Mouse (Mus musculus): Measurements from ENCODE around the gene Tmc2. TPM values are rescaled to one million over a fixed set of nuclear protein-coding genes. Genes with fewer than 3 reads are reported as not detected.

Tmc2 gene
- total and polyA plus RNA-seq, 2 experiments from 2014 or later, result not detected

DNA sequence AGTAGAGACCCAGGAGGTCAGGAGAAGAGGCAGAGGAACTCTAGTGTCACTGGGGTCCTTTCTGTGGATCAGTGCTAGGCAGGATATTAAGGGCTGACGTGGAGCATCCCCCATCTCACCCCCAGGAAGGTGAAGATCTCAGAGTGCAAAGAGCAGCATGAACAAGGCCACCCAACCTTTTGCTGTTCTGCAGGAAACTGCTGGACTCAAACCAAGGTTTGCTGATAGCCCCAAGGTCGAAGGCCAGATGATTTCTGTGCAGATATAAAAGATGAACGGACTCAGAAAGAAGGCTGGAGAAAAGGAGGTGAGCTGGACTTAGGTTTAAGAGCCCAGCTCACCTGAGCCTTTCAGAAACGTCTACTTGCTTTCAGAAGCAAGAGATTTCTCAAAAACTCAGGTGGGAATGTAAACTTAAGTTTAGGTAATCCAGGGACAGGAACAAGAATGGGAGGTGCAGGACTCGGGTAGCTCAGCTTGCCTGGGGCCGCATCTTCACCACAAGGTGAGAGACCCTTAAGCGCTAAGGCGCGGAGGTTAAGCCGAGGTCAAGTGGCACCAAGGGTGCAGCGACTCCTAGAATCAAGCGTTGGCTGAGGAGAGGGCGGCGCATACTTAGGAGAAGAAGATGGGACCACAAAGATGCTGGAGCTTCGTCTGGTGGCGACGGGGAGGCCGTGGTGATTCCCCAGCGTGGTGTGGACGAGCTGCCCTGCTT, 99.4 kb downstream of the Tmc2 start:
- no peak for TF ChIP-seq CTCF (IDR thresholded peaks at IDR 0.05; ENCODE audit: low read depth)
- no peak for ATAC-seq
- peak overlapping the region; percentile 70 for H3K4me2 ChIP-seq (ENCODE audit: low read depth, low read length)
- no peaks in the 10 kb centered on the region for H3K9me3 ChIP-seq (ENCODE audit: low read length)
- WGBS, result 10% methylated on average over 20 of the region's 20 CpGs
- H3K36me3 ChIP-seq (ENCODE audit: insufficient read depth, low read length), result no peaks in the 10 kb centered on the region
- peak overlapping the region; percentile 62 for H3K4me3 ChIP-seq (ENCODE audit: low read length)
- no peak for DNase-seq (ENCODE audit: low spot score)
- H3K9ac ChIP-seq (replicated peaks; ENCODE audit: low read length), result peak overlapping the region; percentile 71
- H3K4me1 ChIP-seq (ENCODE audit: insufficient read depth, low read length), result peaks cover 3% of the 10 kb centered on the region; the same call in 1 of the 2 replicates
- no peaks in the 10 kb centered on the region for H3K27me3 ChIP-seq (ENCODE audit: insufficient read depth, low read length)
- peak overlapping the region; percentile 41 for H3K27ac ChIP-seq

DNA sequence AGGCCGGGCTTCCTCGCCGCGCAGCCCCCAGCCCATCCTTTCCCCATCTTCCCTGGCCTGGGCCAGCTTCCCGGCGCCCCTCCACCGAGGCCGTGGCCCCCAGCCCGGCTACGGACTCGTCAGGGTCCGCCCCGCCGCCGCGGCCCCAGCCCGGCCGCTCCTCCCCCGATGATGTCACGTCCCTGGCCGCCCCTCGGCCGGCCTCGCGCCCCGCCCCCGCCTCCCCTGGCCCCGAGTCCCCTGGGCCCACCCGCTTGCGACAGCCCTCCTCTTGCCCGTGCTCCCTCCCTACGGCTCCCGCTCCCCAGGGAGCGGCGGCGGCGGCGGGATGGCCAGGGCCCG, 99.9 kb downstream of the Tmc2 start, which contains the start of gene Ebf4:
Ebf4 (plus strand) TSS at position 234 of the 342 bp plus-strand sequence.
- Histone ChIP-seq H3K4me2 (ENCODE audit: low read depth, low read length) (peak within 1 kb of the TSS; percentile 70), H3K9ac (replicated peaks; ENCODE audit: low read length) (peak within 1 kb of the TSS; percentile 71), H3K9me3 (ENCODE audit: low read length) (no peaks in the 10 kb centered on the region), H3K27me3 (ENCODE audit: insufficient read depth, low read length) (no peaks in the 10 kb centered on the region), H3K4me3 (ENCODE audit: low read length) (peak within 1 kb of the TSS; percentile 62), H3K4me1 (ENCODE audit: insufficient read depth, low read length) (peaks cover 3% of the 10 kb centered on the region; the same call in 1 of the 2 replicates), H3K36me3 (ENCODE audit: insufficient read depth, low read length) (no peaks in the 10 kb centered on the region), H3K27ac (peak within 1 kb of the TSS; percentile 41)
- TF ChIP-seq CTCF (IDR thresholded peaks at IDR 0.05; ENCODE audit: low read depth), result no peak
- 2% methylated on average over 13 of the region's 39 CpGs for WGBS
- peak; percentile 81 for DNase-seq (ENCODE audit: low spot score)
- ATAC-seq, result peak; percentile 70

DNA sequence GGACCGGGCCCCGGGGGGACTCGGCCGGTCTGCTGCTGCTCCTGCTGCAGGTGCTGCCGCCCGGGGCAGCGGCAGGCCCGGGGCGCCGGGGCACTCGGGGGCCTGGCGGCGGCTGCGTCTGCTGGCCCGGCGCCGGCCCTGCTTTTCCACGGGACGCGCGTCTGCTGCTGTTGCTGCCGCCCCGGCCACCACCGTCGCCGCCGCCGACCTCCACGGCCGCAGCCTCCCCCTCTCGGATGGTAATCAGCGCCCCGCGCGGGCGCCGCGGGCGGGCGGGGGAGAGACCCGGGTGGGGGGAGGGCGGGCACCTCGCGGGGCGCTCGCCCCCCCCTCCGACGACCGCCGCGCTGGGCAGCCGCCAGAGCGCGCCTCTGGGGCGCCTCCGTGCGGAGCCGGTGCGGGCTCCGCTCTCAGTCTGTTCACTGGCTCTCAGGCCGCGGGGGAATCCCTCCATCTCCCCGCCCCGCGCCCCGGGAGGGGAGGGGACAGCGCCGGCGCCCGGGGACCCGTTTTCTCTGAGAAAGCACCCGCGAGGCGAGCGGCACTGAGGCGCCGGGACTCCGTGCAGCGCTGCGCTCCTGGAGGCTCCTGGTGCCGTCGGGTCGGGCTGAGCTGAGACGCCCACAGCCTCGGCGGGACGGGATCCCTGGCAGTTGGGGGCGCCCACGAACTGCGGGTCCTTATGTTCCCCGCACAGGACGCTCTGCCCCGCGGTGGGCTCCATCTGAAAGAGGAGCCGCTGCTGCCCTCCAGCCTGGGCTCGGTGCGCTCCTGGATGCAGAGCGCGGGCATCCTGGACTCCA, 100.5 kb downstream of the Tmc2 start:
- Histone ChIP-seq H3K9ac (replicated peaks; ENCODE audit: low read length) (peak overlapping the region; percentile 71), H3K9me3 (ENCODE audit: low read length) (no peaks in the 10 kb centered on the region), H3K4me1 (ENCODE audit: insufficient read depth, low read length) (peaks cover 3% of the 10 kb centered on the region; the same call in 1 of the 2 replicates), H3K27ac (peak overlapping the region; percentile 41), H3K4me3 (ENCODE audit: low read length) (peak overlapping the region; percentile 62), H3K4me2 (ENCODE audit: low read depth, low read length) (peak overlapping the region; percentile 70), H3K36me3 (ENCODE audit: insufficient read depth, low read length) (no peaks in the 10 kb centered on the region), H3K27me3 (ENCODE audit: insufficient read depth, low read length) (no peaks in the 10 kb centered on the region)
- peak; percentile 79 for DNase-seq (ENCODE audit: low spot score)
- peak; percentile 66 for ATAC-seq
- under 1% methylated on average over 45 of the region's 99 CpGs for WGBS
- TF ChIP-seq CTCF (IDR thresholded peaks at IDR 0.05; ENCODE audit: low read depth), result peak; percentile 6; the same call in 1 of the 2 replicates

DNA sequence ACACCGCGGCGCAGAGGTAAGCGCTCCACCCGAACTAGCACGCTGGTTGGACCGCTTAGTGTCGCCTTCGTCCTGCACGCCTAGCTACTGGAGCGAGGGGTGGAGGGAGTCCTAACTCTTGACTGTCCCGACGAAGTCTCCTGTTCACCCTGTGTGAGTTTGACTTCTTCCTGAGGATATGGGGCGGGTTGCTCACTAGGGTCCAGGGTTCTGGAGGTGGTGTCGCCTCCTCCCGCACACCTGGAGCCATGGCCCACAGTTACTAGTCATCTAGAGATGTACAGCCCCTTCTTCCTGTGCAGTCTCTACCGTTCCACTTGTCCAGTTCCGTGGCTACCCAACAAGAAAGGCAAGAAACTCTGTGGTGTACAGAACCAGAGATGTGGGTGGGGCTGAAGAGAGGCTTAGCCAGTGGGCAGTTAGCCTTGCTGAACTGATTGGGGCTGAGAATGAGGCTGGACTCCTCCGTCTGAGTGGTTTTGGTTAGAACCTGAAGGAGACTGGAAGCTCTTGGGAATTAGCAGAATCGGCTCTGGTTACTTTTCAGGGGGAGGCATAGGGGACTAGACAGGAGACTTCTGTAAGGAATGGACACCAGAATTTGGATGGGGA, 101.2 kb downstream of the Tmc2 start:
- no peak for TF ChIP-seq CTCF (IDR thresholded peaks at IDR 0.05; ENCODE audit: low read depth)
- ATAC-seq (no peak), DNase-seq (ENCODE audit: low spot score) (peak; percentile 10)
- Histone ChIP-seq H3K4me3 (ENCODE audit: low read length) (peak overlapping the region; percentile 62), H3K27me3 (ENCODE audit: insufficient read depth, low read length) (no peaks in the 10 kb centered on the region), H3K36me3 (ENCODE audit: insufficient read depth, low read length) (no peaks in the 10 kb centered on the region), H3K4me2 (ENCODE audit: low read depth, low read length) (peak overlapping the region; percentile 70), H3K9me3 (ENCODE audit: low read length) (no peaks in the 10 kb centered on the region), H3K9ac (replicated peaks; ENCODE audit: low read length) (peak overlapping the region; percentile 71), H3K4me1 (ENCODE audit: insufficient read depth, low read length) (peaks cover 3% of the 10 kb centered on the region; the same call in 1 of the 2 replicates), H3K27ac (0 out of 2 replicates have a peak overlapping the region, but pooled peaks have one; percentile 41)
- WGBS, result 5% methylated on average over 20 of the region's 20 CpGs

DNA sequence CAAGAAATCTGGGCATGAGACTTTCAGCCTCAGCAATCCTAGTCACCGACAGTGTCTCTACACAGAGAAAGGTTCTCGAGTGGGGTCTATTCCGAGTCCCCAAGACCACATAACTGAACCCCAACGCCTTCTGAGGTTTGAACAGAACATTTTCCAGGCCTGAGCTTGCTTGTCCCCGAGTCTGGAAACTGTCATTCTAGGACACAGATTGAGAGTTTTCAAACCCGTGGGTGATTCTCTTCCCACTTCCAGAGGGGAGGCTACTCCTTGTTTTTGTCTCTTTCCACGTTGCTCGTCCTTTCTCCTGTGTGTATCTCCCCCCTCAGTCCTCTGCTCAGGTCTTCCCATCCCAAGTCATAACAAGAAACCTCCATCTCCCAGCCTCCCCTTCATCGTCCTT, 102.6 kb downstream of the Tmc2 start:
- Histone ChIP-seq H3K9me3 (ENCODE audit: low read length) (no peaks in the 10 kb centered on the region), H3K9ac (replicated peaks; ENCODE audit: low read length) (no peak overlapping the region), H3K4me1 (ENCODE audit: insufficient read depth, low read length) (no peaks in the 10 kb centered on the region; the same call in 1 of the 2 replicates), H3K27me3 (ENCODE audit: insufficient read depth, low read length) (no peaks in the 10 kb centered on the region), H3K27ac (no peak overlapping the region), H3K36me3 (ENCODE audit: insufficient read depth, low read length) (no peaks in the 10 kb centered on the region), H3K4me2 (ENCODE audit: low read depth, low read length) (no peak overlapping the region), H3K4me3 (ENCODE audit: low read length) (no peak overlapping the region)
- ATAC-seq (no peak), DNase-seq (ENCODE audit: low spot score) (no peak)
- no peak for TF ChIP-seq CTCF (IDR thresholded peaks at IDR 0.05; ENCODE audit: low read depth)
- WGBS, result 85% methylated on average over 9 of the region's 9 CpGs

DNA sequence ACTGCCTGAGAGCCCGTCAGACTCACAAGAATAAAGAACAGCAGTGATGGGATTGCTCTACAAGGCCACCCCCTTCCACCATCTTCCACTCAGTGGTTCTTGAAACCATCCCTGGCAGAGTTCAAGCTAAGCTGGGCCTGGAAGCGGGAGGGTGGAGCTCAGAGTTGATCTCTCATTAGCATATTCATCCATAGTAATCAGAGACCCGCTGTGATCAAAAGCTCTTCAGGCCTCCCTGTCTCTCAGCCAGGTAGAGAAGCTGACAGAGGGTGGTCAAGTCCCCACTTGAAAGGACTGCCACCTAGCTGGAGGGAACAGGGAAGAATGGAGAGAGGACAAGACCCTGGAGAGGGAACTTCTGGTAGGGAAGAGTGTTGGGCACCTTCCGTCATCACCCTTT, 108.0 kb downstream of the Tmc2 start:
- no peak for ATAC-seq
- no peak overlapping the region for H3K4me2 ChIP-seq (ENCODE audit: low read depth, low read length)
- H3K36me3 ChIP-seq (ENCODE audit: insufficient read depth, low read length), result peaks cover 10% of the 10 kb centered on the region; the same call in 1 of the 2 replicates
- H3K4me3 ChIP-seq (ENCODE audit: low read length), result no peak overlapping the region
- WGBS, result 52% methylated on average over 4 of the region's 4 CpGs
- H3K27ac ChIP-seq, result no peak overlapping the region
- H3K4me1 ChIP-seq (ENCODE audit: insufficient read depth, low read length), result no peaks in the 10 kb centered on the region
- no peaks in the 10 kb centered on the region for H3K27me3 ChIP-seq (ENCODE audit: insufficient read depth, low read length)
- no peaks in the 10 kb centered on the region for H3K9me3 ChIP-seq (ENCODE audit: low read length)
- H3K9ac ChIP-seq (replicated peaks; ENCODE audit: low read length), result no peak overlapping the region
- TF ChIP-seq CTCF (IDR thresholded peaks at IDR 0.05; ENCODE audit: low read depth), result no peak
- no peak for DNase-seq (ENCODE audit: low spot score)

Other genes starting within 250 kb of the Tmc2 start
- gene Tgm3, start 182.8 kb upstream of the Tmc2 start, total RNA-seq (2014; rRNA removed), result not detected in 2 replicates
- 0.08 TPM in 1 of 2 replicates, not detected in the other for gene Tgm3, start 182.8 kb upstream of the Tmc2 start, polyA plus RNA-seq (2015; fragmentation: Nextera tagmentation; extraction: Ambion mirVana)
- gene Tgm6, start 82.8 kb upstream of the Tmc2 start, total RNA-seq (2014; rRNA removed), result 0.04 and 0.16 TPM in 2 replicates
- gene Tgm6, start 82.8 kb upstream of the Tmc2 start, polyA plus RNA-seq (2015; fragmentation: Nextera tagmentation; extraction: Ambion mirVana), result 0.14 TPM in 1 of 2 replicates, not detected in the other
- gene Snrpb, start 15.8 kb upstream of the Tmc2 start, total RNA-seq (2014; rRNA removed), result 306 and 339 TPM in 2 replicates
- gene Snrpb, start 15.8 kb upstream of the Tmc2 start, polyA plus RNA-seq (2015; fragmentation: Nextera tagmentation; extraction: Ambion mirVana), result 300 and 302 TPM in 2 replicates
- 109 and 118 TPM in 2 replicates for gene Nop56, start 79.2 kb downstream of the Tmc2 start, total RNA-seq (2014; rRNA removed)
- gene Nop56, start 79.2 kb downstream of the Tmc2 start, polyA plus RNA-seq (2015; fragmentation: Nextera tagmentation; extraction: Ambion mirVana), result 258 and 268 TPM in 2 replicates
- 158 and 161 TPM in 2 replicates for gene Idh3b, start 89.4 kb downstream of the Tmc2 start, total RNA-seq (2014; rRNA removed)
- 215 TPM in 2 replicates for gene Idh3b, start 89.4 kb downstream of the Tmc2 start, polyA plus RNA-seq (2015; fragmentation: Nextera tagmentation; extraction: Ambion mirVana)
- 18.7 and 19.3 TPM in 2 replicates for gene Ebf4, start 100.0 kb downstream of the Tmc2 start, total RNA-seq (2014; rRNA removed)
- gene Ebf4, start 100.0 kb downstream of the Tmc2 start, polyA plus RNA-seq (2015; fragmentation: Nextera tagmentation; extraction: Ambion mirVana), result 5.4 TPM in 2 replicates
- 28.2 and 36.5 TPM in 2 replicates for gene Cpxm1, start 202.4 kb downstream of the Tmc2 start, total RNA-seq (2014; rRNA removed)
- gene Cpxm1, start 202.4 kb downstream of the Tmc2 start, polyA plus RNA-seq (2015; fragmentation: Nextera tagmentation; extraction: Ambion mirVana), result 31.9 and 32.9 TPM in 2 replicates
- not detected in 2 replicates for gene Gm28372, start 210.0 kb downstream of the Tmc2 start, total RNA-seq (2014; rRNA removed)
- gene Gm28372, start 210.0 kb downstream of the Tmc2 start, polyA plus RNA-seq (2015; fragmentation: Nextera tagmentation; extraction: Ambion mirVana), result 0.20 TPM in 2 replicates
- gene 1700020A23Rik, start 210.1 kb downstream of the Tmc2 start, total RNA-seq (2014; rRNA removed), result not detected in 2 replicates
- gene 1700020A23Rik, start 210.1 kb downstream of the Tmc2 start, polyA plus RNA-seq (2015; fragmentation: Nextera tagmentation; extraction: Ambion mirVana), result 0.49 TPM in 1 of 2 replicates, not detected in the other
- gene Tmem239, start 211.3 kb downstream of the Tmc2 start, total RNA-seq (2014; rRNA removed), result not detected in 2 replicates
- gene Tmem239, start 211.3 kb downstream of the Tmc2 start, polyA plus RNA-seq (2015; fragmentation: Nextera tagmentation; extraction: Ambion mirVana), result not detected in 2 replicates
- gene Vps16, start 229.1 kb downstream of the Tmc2 start, total RNA-seq (2014; rRNA removed), result 50.4 and 63.3 TPM in 2 replicates
- gene Vps16, start 229.1 kb downstream of the Tmc2 start, polyA plus RNA-seq (2015; fragmentation: Nextera tagmentation; extraction: Ambion mirVana), result 89.5 and 94.0 TPM in 2 replicates
- 19.5 and 20.4 TPM in 2 replicates for gene Pced1a, start 229.5 kb downstream of the Tmc2 start, total RNA-seq (2014; rRNA removed)
- 10.3 and 10.7 TPM in 2 replicates for gene Pced1a, start 229.5 kb downstream of the Tmc2 start, polyA plus RNA-seq (2015; fragmentation: Nextera tagmentation; extraction: Ambion mirVana)